Mouse (Mus musculus) intestine, postnatal 0 days (tissue): ENCODE measurements around the gene Cbx6. TPM values are rescaled to one million over a fixed set of nuclear protein-coding genes. Genes with fewer than 3 reads are reported as not detected.

Experiments used
- ATAC-seq: fragments of 200-750 bp; cut with Nextera tagmentation; 2 replicates; pipeline ENCODE4 v1.8.0; 2017; ENCODE audit warnings: mild to moderate bottlenecking, moderate TSS enrichment, moderate library complexity
- H3K27ac ChIP-seq: fragments of 300-500 bp; sonication (generic); 2 replicates; pipeline ENCODE4 v1.5.1; 2014; ENCODE audit warnings: mild to moderate bottlenecking, low read depth, low read length, moderate library complexity
- H3K27me3 ChIP-seq: fragments of 300-500 bp; sonication (generic); replicated peaks from 2 replicates; pipeline ENCODE4 v1.6.1; 2014; ENCODE audit warnings: low read length, mixed read lengths; ENCODE audit not compliant: control insufficient read depth, insufficient read depth
- H3K36me3 ChIP-seq: fragments of 300-500 bp; sonication (generic); 2 replicates; pipeline ENCODE4 v1.6.1; 2014; ENCODE audit warnings: mild to moderate bottlenecking, moderate library complexity; ENCODE audit not compliant: control insufficient read depth, insufficient read depth
- H3K4me1 ChIP-seq: fragments of 300-500 bp; sonication (generic); replicated peaks from 2 replicates; pipeline ENCODE4 v1.6.1; 2014; ENCODE audit warnings: antibody characterized with exemption, low read length, mixed read lengths; ENCODE audit not compliant: control insufficient read depth, insufficient read depth
- H3K4me2 ChIP-seq: fragments of 300-500 bp; sonication (generic); replicated peaks from 2 replicates; pipeline ENCODE4 v1.6.1; 2014; ENCODE audit warnings: low read depth, mild to moderate bottlenecking, moderate library complexity
- H3K4me3 ChIP-seq: fragments of 300-500 bp; sonication (generic); 2 replicates; pipeline ENCODE4 v1.5.1; 2014; ENCODE audit warnings: low read depth, low read length
- H3K9ac ChIP-seq: fragments of 300-500 bp; sonication (generic); 2 replicates; pipeline ENCODE4 v1.6.1; 2014; ENCODE audit warnings: mild to moderate bottlenecking, low read depth, low read length
- H3K9me3 ChIP-seq: fragments of 300-500 bp; sonication (generic); 2 replicates; pipeline ENCODE4 v1.6.1; 2016; ENCODE audit warnings: mixed run types; ENCODE audit not compliant: control insufficient read depth
- CTCF ChIP-seq: sonication (generic); IDR thresholded peaks from 2 replicates; pipeline ENCODE4 v1.5.1; 2016; ENCODE audit warnings: low read depth, mild to moderate bottlenecking, control low read depth, antibody characterized with exemption, moderate library complexity
- WGBS: fragments of 180-500 bp; shearing (Covaris S2); extraction: QIAGEN DNeasy Blood & Tissue Kit; methylation state at CpG from one replicate; pipeline ENCODE4 v1.1.7; 2014; 5-methylcytosine and 5-hydroxymethylcytosine counted together
- polyA plus RNA-seq: library from polyadenylated mRNA; unstranded; fragments of >200 nt; fragmentation: Nextera tagmentation; extraction: Ambion mirVana; gene quantifications from 2 replicates; pipeline ENCODE4 v1.2.1, GENCODE M21; 2015

Cbx6 gene
- polyA plus RNA-seq, 1 experiment from 2014 or later = 13.8 TPM

DNA sequence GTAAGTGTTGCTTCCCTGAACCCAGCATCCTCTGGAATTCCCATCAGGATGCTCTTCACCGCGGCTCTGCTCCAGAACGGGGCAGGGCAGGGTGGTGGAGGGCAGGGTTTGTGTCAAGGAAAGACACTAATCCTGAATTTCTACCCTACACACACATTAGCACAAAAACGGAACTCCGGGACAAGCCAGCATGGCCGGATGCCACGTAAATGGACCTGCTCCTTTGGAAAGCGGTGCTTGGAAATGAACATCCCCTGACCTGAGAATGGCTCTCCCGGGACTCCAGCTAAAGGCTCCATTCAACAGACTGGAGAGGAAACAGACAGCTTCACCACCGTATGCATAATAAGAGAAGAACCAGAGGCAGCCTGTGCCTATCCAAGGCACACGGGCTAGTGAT lies 33.8 kb downstream of the Cbx6 start:
- WGBS = 59% methylated on average over 11 of the region's 11 CpGs
- Histone ChIP-seq H3K27me3 (peaks cover 42% of the 10 kb centered on the region), H3K4me2 (no peak overlapping the region), H3K27ac (no peak overlapping the region), H3K36me3 (no peaks in the 10 kb centered on the region), H3K4me3 (no peak overlapping the region), H3K9ac (no peak overlapping the region), H3K9me3 (no peaks in the 10 kb centered on the region), H3K4me1 (no peaks in the 10 kb centered on the region; the same call in 1 of the 2 replicates)
- TF ChIP-seq CTCF = no peak
- ATAC-seq = no peak

DNA sequence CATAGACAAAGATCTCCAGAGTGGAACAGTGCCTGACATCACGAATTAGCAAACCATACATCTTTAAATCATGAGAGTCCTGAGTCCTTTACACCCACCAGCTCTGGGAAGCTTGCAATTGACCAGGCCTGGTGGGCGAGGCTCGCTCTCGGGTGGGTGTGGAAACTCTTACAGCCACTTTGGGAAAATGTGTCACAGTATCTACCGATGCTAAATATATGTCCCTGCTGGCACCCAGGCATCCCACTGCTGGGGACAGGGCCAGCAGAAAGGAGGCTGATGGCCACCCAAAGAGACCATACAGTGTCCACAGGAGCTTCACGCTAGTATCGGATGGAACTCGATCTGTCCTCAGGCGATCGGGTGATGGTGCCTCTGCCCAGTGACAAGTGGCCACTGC lies 35.9 kb downstream of the Cbx6 start:
- H3K4me3 ChIP-seq = no peak overlapping the region
- H3K36me3 ChIP-seq = no peaks in the 10 kb centered on the region
- no peak overlapping the region for H3K4me2 ChIP-seq
- no peaks in the 10 kb centered on the region for H3K9me3 ChIP-seq
- peaks cover 21% of the 10 kb centered on the region for H3K27me3 ChIP-seq
- no peak for ATAC-seq
- no peak overlapping the region for H3K9ac ChIP-seq
- no peaks in the 10 kb centered on the region for H3K4me1 ChIP-seq
- TF ChIP-seq CTCF = no peak
- WGBS = 91% methylated on average over 10 of the region's 10 CpGs
- H3K27ac ChIP-seq = no peak overlapping the region

DNA sequence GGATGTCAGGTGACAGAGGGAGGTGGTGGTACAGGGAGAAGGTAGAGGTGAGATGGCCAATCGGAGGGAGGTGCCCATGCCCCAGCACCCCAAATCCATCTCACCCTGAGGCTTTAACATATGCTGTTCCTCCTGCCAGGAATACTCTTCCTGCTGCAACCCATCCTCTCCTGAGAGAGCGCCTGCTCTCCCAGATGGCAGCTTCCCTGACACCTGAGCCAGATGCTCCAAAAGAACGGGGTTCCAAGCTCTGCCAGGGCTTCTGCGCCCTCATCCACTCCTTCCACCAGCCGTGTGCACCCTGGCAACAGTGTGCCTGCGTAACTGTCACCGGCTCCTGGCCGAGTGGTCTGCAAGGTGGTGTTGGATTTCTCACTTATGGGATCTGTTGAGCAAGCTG lies 36.8 kb downstream of the Cbx6 start:
- H3K4me1 ChIP-seq = no peaks in the 10 kb centered on the region
- H3K9me3 ChIP-seq = no peaks in the 10 kb centered on the region
- no peak for ATAC-seq
- no peak overlapping the region for H3K4me3 ChIP-seq
- no peak overlapping the region for H3K9ac ChIP-seq
- H3K27me3 ChIP-seq = peaks cover 13% of the 10 kb centered on the region; the same call in 1 of the 2 replicates
- WGBS = 87% methylated on average over 8 of the region's 8 CpGs
- H3K4me2 ChIP-seq = no peak overlapping the region
- no peak overlapping the region for H3K27ac ChIP-seq
- no peaks in the 10 kb centered on the region for H3K36me3 ChIP-seq
- no peak for TF ChIP-seq CTCF

DNA sequence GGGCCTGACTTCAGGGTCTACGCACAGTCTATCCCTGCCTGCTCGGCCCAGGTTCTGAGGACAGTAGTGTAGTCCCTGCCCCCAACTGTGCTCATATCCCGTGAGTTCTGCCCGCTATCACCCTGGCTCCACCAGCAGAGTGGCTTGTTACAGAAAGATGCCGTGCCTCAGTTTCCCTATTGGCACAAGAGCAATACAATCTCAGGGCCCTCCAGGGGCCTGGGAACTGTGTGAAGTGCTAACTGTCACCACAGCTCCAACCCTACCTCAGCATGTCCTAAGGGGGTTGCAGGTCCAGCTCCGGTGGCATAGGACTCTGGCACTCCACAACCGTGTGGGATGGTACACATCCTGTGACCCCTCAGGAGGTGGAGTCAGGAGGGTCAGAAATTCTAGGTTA lies 37.4 kb downstream of the Cbx6 start:
- no peaks in the 10 kb centered on the region for H3K9me3 ChIP-seq
- no peaks in the 10 kb centered on the region for H3K36me3 ChIP-seq
- H3K9ac ChIP-seq = no peak overlapping the region
- H3K27ac ChIP-seq = no peak overlapping the region
- no peak for TF ChIP-seq CTCF
- H3K4me2 ChIP-seq = no peak overlapping the region
- no peak for ATAC-seq
- peaks cover 11% of the 10 kb centered on the region; the same call in 1 of the 2 replicates for H3K27me3 ChIP-seq
- H3K4me1 ChIP-seq = no peaks in the 10 kb centered on the region
- WGBS = 82% methylated on average over 7 of the region's 7 CpGs
- H3K4me3 ChIP-seq = no peak overlapping the region

DNA sequence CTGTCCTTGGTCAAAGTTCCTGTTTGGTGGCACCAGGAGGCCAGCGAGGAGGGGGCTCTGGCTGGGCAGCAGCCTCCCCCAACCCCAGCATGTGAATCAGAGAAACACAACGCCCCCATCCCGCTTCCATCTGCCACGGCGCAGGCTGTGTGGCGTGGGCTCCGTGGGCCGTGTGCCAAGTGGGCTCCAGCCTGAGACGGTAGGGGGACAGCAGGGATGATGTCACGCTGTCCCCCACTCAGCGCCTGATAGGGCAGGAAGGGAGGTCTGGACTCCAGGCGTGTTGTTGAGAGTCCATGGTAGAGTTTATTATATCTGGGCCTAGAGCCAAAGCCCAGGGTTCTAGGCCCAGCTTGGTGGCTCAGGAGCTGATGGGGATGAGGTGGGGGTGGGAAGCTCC lies 38.2 kb downstream of the Cbx6 start:
- 76% methylated on average over 12 of the region's 12 CpGs for WGBS
- no peak for ATAC-seq
- 0 out of 2 replicates have a peak, but pooled peaks cover 3% of the 10 kb centered on the region for H3K27me3 ChIP-seq
- no peak overlapping the region for H3K9ac ChIP-seq
- no peak overlapping the region for H3K27ac ChIP-seq
- H3K4me1 ChIP-seq = no peaks in the 10 kb centered on the region
- no peaks in the 10 kb centered on the region for H3K9me3 ChIP-seq
- TF ChIP-seq CTCF = no peak
- H3K36me3 ChIP-seq = no peaks in the 10 kb centered on the region
- H3K4me2 ChIP-seq = no peak overlapping the region
- H3K4me3 ChIP-seq = no peak overlapping the region

DNA sequence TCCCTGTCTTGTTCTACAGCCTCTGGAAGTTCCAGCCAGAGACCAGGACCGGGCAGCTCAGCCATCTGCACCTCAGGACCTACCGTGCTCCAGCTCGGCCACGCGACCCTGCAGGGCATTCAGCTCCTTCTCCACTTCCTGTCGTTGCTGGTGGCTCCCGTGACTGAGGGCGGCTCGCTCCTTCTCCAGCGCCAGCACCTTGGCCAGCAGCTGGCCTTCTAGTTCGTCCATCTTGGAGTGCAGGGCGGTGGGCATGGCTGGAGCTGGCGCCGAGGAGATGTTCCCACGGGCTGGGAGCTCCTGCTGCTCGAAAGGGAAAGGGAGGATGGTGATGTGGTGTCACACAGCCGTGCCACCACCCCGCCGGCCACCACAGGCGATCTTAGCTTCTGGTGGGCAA lies 40.3 kb downstream of the Cbx6 start:
- TF ChIP-seq CTCF = no peak
- H3K36me3 ChIP-seq = no peaks in the 10 kb centered on the region
- 20% methylated on average over 20 of the region's 20 CpGs for WGBS
- H3K4me2 ChIP-seq = no peak overlapping the region
- H3K4me3 ChIP-seq = no peak overlapping the region
- H3K4me1 ChIP-seq = no peaks in the 10 kb centered on the region
- H3K9ac ChIP-seq = no peak overlapping the region
- ATAC-seq = no peak
- no peaks in the 10 kb centered on the region for H3K9me3 ChIP-seq
- no peaks in the 10 kb centered on the region for H3K27me3 ChIP-seq
- no peak overlapping the region for H3K27ac ChIP-seq

DNA sequence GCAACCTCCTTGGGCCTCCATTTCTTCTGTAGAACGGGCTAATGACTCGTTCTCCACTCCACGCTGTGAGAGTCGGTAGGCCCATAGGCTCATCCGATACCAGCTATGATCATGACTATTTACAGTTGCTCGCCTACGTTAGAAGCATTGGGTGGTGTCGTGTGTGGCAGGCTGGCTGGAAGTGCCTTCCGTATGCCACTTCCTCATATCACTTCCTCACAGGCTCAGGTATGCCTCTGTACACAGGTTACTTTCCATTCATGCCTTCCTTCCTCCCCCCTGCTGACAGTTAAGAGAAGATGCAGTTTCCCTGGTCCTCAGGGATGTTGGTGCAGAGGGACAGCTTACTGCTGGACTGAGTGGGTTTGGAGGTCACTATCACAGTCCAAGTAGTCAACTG lies 41.4 kb downstream of the Cbx6 start:
- Histone ChIP-seq H3K4me2 (no peak overlapping the region), H3K27me3 (no peaks in the 10 kb centered on the region), H3K4me1 (no peaks in the 10 kb centered on the region), H3K36me3 (no peaks in the 10 kb centered on the region), H3K4me3 (no peak overlapping the region), H3K27ac (no peak overlapping the region), H3K9me3 (no peaks in the 10 kb centered on the region), H3K9ac (no peak overlapping the region)
- 91% methylated on average over 9 of the region's 9 CpGs for WGBS
- TF ChIP-seq CTCF = no peak
- no peak for ATAC-seq
